Mouse (Mus musculus): ENCODE measurements around the gene Stk4.

Gene Stk4

GRCm38 (mm10) chr2:164079488-164079887 is 9.4 kb downstream of the Stk4 start:
- DNase-seq (ENCODE audit: low spot score in 2 of 2), result no peak

- no peak for DNase-seq (ENCODE audit: low spot score in 2 of 2)
Measured at GRCm38 (mm10) chr2:164081577-164081976, 11.5 kb downstream of the Stk4 start.

- DNase-seq (ENCODE audit: low spot score in 2 of 2), result no peak
Measured at GRCm38 (mm10) chr2:164082175-164082574, 12.1 kb downstream of the Stk4 start.

GRCm38 (mm10) chr2:164083609-164084341 is 13.7 kb downstream of the Stk4 start:
- DNase-seq (ENCODE audit: low spot score in 2 of 2), result no peak

- DNase-seq (ENCODE audit: low spot score in 2 of 2), result no peak
Measured at GRCm38 (mm10) chr2:164084342-164084700, 14.2 kb downstream of the Stk4 start.

GRCm38 (mm10) chr2:164087416-164088017 is 17.4 kb downstream of the Stk4 start:
- no peak for DNase-seq (ENCODE audit: low spot score in 2 of 2)

- no peak for DNase-seq (ENCODE audit: low spot score in 2 of 2)
Measured at GRCm38 (mm10) chr2:164089508-164089907, 19.4 kb downstream of the Stk4 start.

GRCm38 (mm10) chr2:164094152-164094551 is 24.0 kb downstream of the Stk4 start:
- DNase-seq (ENCODE audit: low spot score in 2 of 2), result no peak

GRCm38 (mm10) chr2:164098603-164099250 is 28.6 kb downstream of the Stk4 start:
- peak; percentile 37 to 48 for DNase-seq (ENCODE audit: low spot score in 2 of 2)

- DNase-seq (ENCODE audit: low spot score in 2 of 2), result no peak
Measured at GRCm38 (mm10) chr2:164101936-164102335, 31.8 kb downstream of the Stk4 start.

- DNase-seq (ENCODE audit: low spot score in 2 of 2), result no peak
Measured at GRCm38 (mm10) chr2:164102366-164102765, 32.2 kb downstream of the Stk4 start.

- peak; percentile 36 to 51 for DNase-seq (ENCODE audit: low spot score in 2 of 2)
Measured at GRCm38 (mm10) chr2:164103501-164103900, 33.4 kb downstream of the Stk4 start.

GRCm38 (mm10) chr2:164106287-164107035 is 36.3 kb downstream of the Stk4 start:
- DNase-seq (ENCODE audit: low spot score in 2 of 2), result no peak

- DNase-seq (ENCODE audit: low spot score in 2 of 2), result no peak
Measured at GRCm38 (mm10) chr2:164107125-164107874, 37.2 kb downstream of the Stk4 start.

- DNase-seq (ENCODE audit: low spot score in 2 of 2), result no peak
Measured at GRCm38 (mm10) chr2:164108501-164108900, 38.4 kb downstream of the Stk4 start.

GRCm38 (mm10) chr2:164111546-164111945 is 41.4 kb downstream of the Stk4 start:
- DNase-seq (ENCODE audit: low spot score in 2 of 2), result no peak

GRCm38 (mm10) chr2:164114051-164114450 is 43.9 kb downstream of the Stk4 start:
- no peak for DNase-seq (ENCODE audit: low spot score in 2 of 2)

- no peak for DNase-seq (ENCODE audit: low spot score in 2 of 2)
Measured at GRCm38 (mm10) chr2:164115531-164115930, 45.4 kb downstream of the Stk4 start.

- DNase-seq (ENCODE audit: low spot score in 2 of 2), result peak in 1 of 2 experiments; percentile 38
Measured at GRCm38 (mm10) chr2:164119503-164119902, 49.4 kb downstream of the Stk4 start.

GRCm38 (mm10) chr2:164123169-164123766 is 53.1 kb downstream of the Stk4 start:
- DNase-seq (ENCODE audit: low spot score in 2 of 2), result no peak

GRCm38 (mm10) chr2:164126533-164126955 is 56.4 kb downstream of the Stk4 start:
- peak; percentile 71 for DNase-seq (ENCODE audit: low spot score in 2 of 2)
